Mouse (Mus musculus) layer of hippocampus, adult 11-12 months (tissue): ENCODE measurements around the gene Clec18a.
"Not testable (repeated sequence)": the region's sequence is repeated elsewhere in the genome, so short reads cannot be mapped to it uniquely, and the experiment has no call there.

ENCODE experiments used
- DNase-seq: peaks from one replicate; pipeline ENCODE4 v3.0.0; 2022; ENCODE audit warnings: low spot score

Gene Clec18a

DNA sequence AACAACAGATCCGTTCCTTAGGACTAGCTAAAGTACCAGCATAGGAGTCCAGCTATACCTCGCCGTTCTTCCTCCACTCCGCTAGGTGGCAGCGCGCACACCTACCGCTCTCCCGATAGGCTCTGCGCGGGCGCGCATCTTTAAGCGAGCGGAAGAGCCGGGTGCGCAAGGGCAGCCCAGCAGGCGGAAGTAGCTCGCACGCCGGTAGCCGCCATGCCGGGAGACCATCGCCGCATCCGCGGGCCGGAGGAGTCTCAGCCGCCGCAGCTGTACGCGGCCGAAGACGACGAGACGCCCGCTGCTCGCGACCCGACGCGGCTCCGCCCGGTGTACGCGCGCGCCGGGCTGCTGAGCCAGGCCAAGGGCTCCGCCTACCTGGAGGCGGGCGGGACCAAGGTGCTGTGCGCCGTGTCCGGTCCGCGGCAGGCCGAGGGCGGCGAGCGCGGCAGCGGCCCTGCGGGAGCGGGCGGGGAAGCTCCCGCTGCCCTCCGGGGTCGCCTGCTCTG lies 36.0 kb downstream of the Clec18a start, which contains the start of gene Exosc6:
TSS of gene Exosc6 (plus strand) at position 182 of the 506 bp plus-strand sequence.
- peak; percentile 91 for DNase-seq

DNA sequence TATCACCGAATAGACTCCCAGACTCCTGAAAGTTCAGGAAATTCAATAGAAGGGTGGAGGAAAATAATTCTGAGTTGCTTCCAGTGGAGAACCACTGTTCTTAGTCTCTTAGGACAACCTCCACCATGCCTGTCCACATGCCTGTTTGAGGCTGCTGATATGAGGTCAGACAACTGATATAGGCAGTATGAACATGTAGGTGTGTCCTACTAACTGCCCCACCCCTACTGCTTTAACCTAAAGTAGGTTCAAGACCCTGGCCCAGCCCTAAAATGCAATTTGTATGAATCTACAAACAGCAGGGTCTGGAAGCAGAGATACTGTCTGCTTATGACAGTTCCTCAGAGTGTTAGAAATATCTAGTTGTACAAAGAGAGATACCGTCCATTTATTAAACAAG lies 36.6 kb downstream of the Clec18a start:
- no peak for DNase-seq

DNA sequence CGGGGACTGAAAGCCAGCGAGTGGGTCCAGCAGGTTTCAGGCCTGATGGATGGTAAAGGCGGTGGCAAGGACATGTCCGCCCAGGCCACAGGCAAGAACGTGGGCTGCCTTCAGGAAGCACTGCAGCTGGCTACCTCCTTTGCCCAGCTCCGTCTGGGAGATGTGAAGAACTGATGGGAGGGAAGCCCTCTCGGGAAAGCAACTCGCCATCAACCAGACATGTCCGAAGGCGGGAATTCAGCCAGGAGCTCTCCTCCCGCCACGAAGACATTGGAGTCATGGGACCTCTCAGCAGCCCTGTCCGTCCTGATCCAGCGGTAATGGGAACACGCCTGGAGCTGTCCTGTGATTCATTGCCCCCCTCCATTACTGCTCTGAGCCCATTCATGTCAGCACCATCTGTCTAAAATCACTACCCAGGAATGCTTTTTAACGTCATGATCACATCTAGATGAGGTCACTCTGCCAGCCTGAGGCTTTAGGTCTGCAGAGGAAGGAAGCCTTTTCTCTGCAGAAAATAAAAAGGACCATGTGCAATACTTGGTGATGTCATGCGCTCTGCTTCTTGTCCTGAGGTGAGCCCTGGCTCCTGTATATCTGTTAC lies 37.1 kb downstream of the Clec18a start:
- no peak for DNase-seq

DNA sequence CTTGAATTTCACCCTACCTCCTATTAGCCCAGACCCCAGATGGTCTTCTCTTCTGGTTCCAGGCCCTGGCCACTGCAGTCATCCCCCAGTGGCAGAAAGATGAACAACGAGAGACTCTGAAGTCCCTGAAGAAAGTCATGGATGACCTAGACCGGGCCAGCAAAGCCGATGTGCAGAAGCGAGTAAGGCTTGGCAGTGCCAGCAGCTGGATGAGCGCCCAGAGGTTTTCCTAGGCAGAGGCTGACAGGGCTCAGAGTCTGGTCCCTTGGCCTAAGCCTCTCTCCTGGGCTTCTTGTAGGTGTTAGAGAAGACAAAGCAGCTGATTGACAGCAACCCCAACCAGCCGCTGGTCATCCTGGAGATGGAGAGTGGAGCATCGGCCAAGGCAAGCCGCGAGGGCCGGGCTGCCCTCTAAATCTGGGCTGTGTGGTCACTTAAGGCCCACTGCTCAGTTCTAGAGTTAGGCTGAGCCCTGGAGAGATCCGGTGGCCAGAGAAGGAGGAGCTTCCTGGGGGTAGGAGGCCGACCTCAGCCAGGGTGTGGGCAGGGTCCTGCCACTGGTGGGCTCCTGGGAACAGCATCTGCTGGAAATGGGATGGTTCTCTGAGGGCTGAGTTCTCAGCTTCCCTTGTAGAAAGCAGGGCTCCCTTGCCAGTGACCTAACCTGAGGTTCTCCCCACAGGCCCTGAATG lies 38.3 kb downstream of the Clec18a start:
- no peak for DNase-seq

DNA sequence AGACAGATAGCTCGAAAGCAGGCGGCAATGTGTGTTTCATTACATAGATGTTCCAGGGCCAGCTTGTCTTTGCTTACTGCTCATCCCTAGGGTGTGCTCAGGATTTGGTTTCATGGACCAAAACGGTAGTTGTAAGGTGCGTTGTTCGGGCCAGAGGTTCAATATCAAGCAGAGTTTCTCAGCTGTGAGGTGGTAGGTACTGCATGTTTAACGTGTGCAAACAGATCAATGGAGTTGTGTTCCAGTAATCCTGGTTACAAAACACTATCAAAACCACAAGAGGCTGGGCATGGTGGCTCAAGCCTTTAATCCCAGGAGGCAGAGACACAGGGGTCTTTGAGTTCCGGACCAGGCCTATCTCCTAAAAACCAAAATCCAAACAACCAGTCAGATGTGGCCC lies 43.1 kb downstream of the Clec18a start:
- no peak for DNase-seq

DNA sequence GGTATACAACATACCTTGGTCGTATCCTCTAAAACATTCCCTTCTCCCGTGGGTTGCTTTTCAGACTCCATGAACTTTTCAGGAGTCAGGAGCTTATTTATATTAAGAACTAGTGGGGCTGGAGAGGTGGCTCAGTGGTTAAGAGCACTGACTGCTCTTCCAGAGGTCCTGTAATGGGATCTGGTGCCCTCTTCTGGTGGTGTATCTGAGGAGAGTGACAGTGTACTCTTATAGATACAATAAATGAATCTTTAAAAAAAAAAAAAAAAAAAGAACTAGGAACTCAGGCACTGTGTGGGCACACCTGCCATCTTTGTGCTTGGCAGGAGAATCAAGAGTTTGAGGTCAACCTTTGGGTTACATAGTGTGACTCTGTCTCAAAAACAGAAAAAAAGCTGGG lies 43.5 kb downstream of the Clec18a start:
- DNase-seq, result no peak

DNA sequence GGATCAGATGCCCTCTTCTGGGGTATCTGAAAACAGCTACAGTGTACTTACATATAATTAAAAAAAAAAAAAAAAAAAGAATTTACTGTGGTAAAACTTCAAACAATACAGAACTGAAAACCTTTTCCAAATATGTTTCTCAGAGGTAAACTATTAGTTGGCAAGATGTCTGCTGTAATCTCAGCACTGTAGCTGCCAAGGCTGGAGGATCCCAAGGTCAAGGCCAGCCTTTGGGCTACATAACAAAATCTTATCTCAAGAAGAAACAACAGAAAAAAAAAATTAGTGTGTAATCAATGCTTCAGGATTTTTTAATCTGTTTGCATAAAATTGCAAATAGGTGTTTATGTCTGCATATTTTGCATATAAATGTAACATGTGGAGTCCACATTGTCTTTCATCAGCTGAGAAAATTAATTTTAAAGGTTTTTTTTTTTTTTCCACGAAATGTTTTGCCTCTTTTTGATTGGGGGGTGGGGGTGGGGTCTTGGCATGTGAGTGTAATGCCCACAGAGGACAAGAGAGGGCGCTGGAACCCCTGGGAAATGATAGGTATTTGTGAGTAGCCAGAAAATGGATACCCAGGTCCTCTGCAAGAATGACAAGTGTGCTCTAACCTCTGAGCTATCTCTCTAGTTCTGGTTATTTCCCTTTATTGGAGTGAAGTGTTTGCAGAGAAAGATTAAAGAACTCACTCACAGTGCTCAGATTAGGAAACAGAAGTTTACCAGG lies 48.1 kb downstream of the Clec18a start:
- DNase-seq, result no peak

DNA sequence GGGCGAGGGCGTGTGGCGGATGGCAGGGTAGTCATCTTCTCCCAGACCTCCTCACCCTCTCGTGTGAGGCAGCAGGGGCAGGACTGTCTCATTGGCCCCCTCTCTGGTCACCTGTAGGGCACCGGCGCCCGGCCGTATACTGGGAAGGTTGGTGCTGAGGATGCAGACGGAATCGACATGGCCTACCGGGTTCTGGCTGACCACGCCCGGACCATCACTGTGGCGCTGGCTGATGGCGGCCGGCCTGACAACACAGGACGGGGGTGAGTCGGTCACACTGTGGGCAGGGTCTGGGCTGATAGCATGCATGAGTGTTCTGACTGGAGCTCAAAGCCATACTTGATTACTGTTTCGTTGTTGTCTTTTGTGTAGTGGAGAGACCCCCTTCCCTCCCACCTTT lies 49.7 kb downstream of the Clec18a start:
- DNase-seq, result no peak

DNA sequence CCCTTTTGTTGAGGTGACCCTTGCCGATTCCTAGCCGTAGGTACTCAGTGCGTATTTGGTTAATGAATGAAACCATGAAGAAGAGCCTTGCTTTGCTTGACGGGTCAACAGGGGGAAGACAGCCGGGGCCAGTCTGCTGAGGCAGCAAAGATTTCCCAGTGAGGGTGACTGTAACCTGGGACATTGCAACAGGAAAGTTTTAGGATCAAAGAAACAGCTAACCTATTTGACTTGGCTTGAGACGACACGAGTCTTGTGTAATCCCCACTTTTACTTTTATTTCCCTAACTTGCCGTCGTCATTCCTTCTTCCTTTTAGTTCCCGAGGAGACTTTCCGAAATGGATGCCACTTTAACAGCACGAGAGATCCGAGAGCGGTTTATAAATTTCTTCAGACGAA lies 55.6 kb downstream of the Clec18a start:
- DNase-seq, result no peak

DNA sequence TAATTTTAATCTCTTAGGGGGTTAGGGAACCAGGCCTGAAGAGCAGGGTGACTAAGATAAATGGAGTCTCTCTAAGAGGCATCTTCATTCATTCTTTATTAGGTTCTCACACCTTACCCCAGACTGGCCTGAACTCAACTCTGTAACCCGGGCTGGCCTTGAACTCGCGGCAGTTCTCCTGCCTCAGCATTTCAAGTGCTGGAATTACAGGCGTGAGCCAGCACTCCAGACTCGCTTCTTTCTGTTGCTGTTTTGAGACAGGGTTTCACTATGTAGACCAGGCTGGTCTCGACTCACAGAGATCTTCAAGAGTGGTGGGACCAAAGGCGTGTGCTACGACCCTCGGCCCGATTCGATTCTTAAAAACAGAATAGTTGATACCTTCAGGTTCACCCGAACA lies 58.0 kb downstream of the Clec18a start:
- no peak for DNase-seq

DNA sequence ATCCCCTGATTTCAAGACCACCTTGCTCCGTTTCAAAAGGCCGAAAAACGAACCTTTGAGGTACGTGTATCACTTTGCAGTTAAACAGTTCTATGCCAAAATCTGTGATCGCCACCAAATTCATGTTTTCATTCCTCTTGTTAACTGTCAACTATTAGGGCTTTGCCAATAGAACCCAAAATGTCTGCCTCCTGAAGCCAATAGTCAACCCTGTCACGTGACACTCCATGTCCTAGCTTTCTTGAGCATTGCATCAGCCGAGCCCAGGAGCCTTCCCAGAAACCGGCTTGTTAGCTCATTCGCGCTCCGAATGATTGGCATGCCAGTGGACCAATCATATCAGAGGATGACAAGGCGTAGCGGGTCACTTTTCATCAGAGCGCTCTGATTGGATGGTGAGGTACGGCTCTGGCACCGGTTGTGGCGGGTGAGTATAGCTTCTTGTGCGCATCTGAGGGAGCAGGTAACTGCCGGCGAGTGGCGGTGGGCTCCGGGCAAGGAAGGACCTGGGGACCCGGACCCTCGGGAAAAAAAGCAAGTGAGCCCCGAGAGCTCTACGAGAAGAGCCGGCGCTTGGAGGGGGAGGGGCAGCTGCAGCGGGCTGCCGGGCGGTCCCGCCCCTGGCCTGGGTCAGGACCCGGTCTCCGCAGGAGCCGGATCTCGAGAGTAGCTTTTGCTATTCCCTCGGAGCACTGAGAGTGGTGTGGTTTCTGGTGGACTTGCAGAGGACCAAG lies 58.6 kb downstream of the Clec18a start:
- peak; percentile 99 for DNase-seq

DNA sequence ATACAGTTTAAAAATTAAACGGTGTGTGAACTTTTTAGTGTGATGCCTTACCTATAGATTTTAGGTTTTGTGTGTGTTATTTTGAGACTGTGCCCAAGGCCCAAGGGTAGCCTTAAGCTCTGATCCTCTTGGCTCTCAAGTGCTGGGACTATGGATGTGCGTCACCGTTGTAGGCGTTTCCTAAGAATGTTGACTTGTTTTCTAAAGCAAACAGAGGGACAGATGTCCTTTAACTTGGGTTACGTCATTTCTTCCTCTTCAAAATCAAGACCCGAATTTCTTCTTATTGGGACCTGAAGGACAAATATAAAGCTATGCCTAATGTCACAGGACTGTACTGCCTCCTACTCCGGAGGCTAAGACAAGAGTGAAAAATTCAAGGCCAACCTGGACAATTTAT lies 59.3 kb downstream of the Clec18a start, which contains the start of gene Aars:
TSS of gene Aars (plus strand) at position 229 of the 400 bp plus-strand sequence.
- no peak for DNase-seq

DNA sequence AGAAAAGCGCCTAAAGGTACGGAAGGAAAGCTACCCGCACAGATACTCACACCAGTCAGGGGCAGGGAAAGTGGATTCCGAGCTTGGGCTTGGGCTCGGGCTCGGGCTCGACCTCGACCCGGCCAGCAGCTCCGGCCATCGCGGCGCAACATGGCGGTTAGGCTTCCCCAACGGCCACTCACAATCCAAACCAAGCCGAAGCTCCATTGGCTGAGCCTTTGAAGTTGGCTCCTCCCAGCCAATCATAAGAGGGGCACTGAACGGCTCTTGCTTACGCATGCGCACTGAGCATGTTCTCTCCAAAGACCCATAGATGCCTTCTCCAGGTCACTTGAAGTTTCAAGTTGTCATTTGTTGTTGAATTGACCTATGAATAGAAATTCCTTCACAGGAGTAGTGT lies 60.7 kb downstream of the Clec18a start, which contains the start of gene Ddx19b:
TSS of gene Ddx19b (minus strand) at position 180 of the 400 bp plus-strand sequence.
- no peak for DNase-seq

DNA sequence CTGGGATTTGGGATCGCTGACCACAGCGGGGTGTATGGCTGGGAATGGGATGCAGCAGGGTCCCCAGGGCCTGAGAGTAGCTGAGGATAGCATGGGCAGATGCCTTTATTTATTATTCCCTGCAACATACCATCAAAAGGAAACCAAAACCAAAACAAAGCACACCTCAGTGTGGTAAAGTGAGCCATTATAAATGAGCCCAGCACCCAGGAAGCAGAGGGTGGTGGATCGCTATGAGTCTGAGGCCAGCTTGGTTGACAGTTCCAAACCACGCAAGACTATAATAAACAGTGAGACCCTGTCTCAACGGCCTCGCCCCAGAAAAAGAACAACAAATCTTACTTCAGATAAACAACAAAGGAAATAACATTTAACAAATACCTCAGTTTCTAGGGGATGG lies 62.2 kb downstream of the Clec18a start:
- no peak for DNase-seq

DNA sequence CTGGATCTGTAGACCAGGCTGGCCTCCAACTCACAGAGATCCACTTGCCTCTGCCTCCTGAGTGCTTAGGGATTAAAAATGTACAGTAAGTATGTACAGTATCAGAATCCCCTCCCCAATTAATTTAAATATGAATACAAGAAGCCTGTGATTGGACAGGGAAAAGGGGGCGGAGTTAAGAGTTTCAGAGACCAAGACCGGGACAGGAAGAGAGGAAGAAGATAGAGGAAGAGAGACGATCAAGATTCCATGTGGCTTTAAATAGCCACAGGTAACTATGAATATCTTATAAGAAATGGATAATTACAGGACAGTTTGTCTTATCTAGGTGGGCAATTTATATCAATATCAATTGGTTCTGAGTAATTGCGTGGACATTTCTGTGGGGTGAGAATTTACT lies 62.6 kb downstream of the Clec18a start:
- DNase-seq, result no peak

DNA sequence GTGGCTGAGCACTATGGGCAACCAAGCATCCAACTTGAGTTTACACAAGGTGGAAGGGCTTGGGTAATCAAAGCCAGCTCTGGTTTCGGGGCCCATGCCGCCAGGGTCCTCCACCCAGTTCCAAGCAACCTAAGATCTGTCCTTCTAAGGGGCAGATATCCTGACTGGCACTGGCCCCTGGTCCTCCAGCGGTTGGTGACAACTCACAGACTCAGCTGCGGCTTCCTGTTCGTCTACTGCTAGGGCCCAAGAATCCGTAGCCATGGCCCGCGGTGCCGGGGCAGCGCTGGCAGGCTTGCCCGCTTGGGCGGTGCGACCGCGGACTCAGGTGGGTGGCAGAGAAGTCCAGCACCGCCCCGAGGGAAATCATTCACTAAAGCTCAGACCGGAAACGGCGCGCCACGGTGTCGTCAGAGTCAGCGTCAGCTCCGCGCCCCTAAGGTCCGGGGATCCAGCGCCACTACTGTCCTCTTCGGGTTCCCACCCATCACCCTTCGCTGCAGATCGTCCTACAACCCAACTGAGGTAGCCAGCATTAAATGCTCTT lies 64.8 kb downstream of the Clec18a start:
- peak; percentile 88 for DNase-seq

DNA sequence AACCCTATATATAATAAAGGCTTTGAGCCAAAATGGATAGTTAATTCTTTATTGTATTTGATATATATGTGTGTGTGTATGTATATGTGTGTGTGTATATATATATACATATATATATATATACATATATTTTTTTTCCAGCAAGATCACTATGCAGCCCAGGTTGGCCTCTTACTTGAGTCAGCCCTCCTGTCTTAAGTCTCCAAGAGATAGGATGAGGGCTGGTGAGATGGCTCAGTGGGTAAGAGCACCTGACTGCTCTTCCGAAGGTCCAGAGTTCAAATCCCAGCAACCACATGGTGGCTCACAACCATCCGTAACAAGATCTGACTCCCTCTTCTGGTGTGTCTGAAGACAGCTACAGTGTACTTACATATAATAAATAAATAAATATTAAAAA lies 65.6 kb downstream of the Clec18a start:
- not testable (repeated sequence) for DNase-seq

DNA sequence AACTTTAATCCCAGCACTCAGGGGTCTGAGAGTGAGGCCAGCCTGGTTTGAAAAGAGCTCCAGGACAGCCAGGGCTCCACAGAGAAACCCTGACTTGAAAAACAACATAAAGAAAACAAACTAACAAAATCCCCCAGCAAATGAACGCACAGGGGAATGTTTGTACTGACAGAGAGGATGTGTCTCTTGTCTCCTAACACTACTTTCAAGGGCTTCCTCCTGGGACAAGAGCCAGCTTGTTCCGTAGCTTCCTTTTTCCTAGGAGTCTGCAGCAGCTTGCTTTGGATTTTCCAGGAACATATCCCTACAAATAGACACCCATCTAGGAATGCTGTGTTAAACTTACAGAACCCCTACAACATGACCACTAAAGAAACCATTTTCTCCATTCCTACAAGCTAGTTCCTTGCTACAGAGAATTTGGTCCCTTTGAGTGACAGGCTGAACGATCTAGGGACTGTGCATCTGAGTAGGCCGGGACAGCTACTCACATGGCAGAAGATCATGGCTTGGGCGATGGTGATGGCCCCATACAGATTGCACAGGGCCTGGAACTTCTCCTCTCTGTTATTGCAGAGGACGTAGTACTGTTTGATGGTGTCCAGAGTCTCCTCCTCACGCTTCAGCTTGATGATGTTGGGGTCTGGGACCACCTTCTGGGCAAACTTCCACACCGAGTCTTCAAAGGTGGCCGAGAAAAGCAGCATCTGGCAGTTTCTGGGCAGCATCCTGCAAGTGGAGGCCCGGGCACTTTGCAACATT lies 81.8 kb downstream of the Clec18a start:
- not testable (repeated sequence) for DNase-seq
